Mouse (Mus musculus): ENCODE measurements at regions not wholly inside any gene's neighbourhood (a gene's known extent, or its start where the extent isn't known, plus 50 kb on each side); places are given as distances from the start of the nearest gene placed in this dataset.

DNA sequence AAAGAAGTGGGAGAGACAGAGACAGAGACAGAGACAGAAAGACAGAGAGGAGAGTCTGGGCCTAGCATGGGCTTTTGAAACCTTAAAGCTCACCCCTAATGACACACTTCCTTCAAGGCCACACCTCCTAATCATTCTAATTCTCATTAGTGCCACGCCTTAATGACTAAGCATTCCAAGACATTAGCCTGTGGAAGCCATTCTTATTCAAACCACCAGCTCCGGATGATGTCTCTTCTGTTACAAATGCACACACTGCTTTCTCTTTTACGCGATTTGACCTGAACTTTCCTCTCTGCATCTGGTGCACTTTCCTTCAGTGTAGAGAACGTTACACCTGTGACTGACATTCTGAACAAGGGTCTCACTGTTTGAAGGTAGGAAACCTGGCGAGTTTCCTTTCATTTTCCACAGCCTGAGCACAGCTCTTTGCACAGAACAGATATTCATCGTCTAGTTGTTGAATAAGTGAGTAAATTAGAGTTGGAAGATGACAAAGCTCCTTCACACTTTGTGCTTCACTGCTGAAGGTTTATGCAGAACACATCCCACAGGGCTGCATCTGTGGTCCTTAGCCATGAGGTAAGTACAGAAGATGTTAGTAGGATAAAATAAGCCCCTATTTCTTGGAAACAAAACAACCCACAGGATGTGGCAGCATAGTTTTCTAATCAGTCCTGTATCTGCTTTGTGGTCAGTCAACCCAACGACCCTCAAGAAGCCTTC, 116.8 kb downstream of the Faxc start:
- DNase-seq (ENCODE audit: low spot score), result no peak

- no peak for DNase-seq (ENCODE audit: low spot score)
Observed at GRCm38 (mm10) chr4:22066785-22067433, 135.8 kb downstream of the Faxc start.

- no peak for DNase-seq (ENCODE audit: low spot score)
Observed at GRCm38 (mm10) chr4:22067678-22068299, 136.7 kb downstream of the Faxc start.

GRCm38 (mm10) chr4:22088209-22088787, 157.2 kb downstream of the Faxc start:
- DNase-seq (ENCODE audit: low spot score), result no peak

- no peak for DNase-seq (ENCODE audit: low spot score)
Observed at GRCm38 (mm10) chr4:22089637-22090041, 158.5 kb downstream of the Faxc start.

DNA sequence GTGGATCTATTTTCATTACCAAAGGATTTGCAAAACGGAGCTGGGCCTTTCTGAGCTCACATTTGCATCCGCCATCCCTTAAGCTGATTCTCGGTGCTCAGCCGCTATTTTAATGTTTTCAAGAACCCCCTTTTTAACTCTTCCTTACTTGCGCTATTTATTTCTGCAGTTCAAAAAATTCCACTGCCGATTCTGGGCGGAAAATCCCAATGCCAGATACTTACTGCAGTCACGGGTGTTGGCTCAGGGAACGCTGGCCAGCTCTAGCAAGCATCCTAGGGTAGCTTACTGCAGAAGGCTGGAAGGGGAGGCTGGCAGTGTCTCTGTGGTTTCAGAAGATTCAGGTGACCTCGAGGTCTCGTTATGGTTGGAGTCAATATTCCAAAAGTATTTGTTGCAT, 159.4 kb downstream of the Faxc start:
- DNase-seq (ENCODE audit: low spot score), result no peak

- DNase-seq (ENCODE audit: low spot score), result no peak
Observed at GRCm38 (mm10) chr4:22092551-22092950, 161.4 kb downstream of the Faxc start.

DNA sequence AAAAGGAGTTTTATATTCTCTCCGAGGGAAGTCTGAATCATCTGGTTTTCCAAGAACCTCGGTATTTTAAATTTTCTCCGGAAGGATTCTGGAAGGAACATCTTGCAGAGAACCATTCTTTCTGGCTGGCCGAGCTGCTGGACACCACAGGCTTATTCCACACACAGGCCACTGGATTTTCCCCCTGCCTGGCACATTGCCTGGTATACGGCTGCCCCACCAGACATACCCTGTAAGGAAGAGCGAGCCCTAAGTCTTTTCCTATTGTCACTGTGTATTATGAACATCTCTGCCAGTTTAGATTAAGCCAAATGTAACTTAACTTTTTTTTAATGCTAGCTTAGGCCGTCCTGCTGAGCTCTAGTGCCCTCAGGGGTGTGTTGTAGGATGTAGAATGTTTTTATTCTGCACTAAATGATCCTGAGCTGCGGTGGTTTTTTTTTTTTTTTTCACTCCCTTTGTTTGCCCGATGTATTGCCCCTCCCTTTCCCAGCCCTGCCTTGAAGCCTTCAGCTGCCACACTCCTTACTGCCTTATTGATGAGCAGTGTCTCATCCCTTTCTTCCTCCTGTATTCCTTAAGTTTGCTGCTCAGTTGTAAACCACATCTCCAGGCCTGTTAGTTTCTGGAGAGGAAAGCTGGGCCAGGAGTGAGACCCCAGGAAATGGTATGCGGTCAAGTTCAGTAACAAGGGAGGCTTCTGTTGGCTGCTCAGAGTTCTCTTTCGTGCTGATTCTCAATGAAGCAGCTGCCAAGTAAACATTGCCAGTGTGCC, 164.3 kb downstream of the Faxc start:
- no peak for DNase-seq (ENCODE audit: low spot score)

DNA sequence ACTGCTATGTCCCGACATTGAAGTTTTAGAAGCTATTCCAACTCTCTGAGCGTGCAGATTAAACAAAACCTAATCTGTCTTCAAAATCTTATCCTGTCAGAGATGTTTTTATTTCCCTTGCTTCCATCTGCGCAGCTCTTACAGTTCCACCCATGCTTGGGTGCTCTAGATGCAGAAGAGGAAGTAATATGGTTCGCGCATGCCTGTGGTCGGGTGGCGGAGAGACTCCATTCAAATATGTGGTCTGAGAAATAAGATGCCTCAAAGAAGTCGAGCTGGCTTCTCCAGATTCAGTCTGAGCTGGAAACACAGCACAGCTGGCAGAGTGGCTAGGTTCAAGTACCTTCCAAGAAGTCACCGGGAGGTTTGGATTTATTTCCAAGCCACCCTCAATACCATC, 167.5 kb downstream of the Faxc start:
- no peak for DNase-seq (ENCODE audit: low spot score)

GRCm38 (mm10) chr4:22102478-22102877, 171.3 kb downstream of the Faxc start:
- no peak for DNase-seq (ENCODE audit: low spot score)

DNA sequence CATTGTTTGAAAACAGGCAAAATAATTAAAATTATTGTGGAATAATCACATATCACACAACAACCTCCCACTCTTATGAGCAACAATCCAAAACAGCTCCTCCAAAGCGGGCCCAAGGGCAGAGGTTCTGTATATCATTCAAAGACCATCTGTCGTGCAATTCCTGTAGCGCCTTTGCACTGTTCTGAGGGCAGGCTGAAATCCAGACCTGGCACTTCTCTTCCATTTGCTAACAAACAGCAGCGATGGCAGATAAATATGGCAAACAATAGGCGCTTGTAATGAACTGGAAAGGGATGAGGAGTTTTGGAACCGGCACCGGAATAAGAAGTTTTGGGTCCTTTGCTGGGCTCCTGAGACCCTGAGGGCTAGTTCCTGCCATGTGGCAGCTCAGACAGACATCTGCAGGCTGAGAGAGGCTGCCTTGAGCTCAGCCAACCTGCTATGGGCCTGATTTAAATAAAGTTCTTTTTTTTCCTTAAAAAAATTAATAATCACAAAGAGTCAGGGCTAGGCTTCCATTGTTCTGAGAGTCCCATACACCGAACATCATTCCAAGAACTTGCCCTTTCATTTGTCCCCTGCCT, 172.0 kb downstream of the Faxc start:
- no peak for DNase-seq (ENCODE audit: low spot score)

DNA sequence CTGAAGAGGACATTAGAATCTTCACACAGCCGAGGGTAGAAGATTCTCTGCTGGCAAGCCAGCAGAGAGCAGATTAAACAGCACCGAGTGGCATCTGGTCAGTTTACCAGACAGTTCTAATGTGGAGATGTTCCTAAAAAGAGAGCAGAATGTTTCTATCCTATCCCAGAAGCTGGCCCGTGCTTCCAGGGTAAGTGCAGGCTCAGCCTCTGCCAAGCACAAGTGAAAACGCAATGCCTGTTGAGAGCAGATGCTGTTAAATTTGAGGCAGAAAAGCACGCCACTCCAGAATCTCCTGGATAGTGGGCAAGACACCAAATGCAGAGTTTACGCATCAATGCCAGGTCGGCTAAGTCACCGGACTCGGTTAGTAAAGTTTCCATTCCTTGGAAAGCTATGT, 175.8 kb downstream of the Faxc start:
- no peak for DNase-seq (ENCODE audit: low spot score)

DNA sequence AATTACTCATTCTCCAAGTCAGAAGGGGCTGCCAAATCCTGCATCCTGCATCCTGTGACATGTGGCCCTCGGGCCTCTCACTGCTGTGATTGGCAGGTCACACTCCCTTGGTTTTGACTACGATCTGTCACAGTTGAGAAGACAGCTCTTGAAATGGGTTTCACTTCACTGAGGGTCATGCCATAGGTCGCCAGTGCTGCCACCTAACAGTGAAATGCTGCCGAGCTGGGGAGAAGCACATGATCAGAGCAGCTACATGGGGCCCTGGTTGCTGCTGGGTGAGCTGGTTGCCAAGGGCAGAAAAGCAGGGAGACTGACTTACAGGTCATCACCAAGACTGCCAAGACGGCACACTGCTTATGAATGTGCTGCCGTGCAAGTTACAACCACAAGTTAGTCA, 178.3 kb downstream of the Faxc start:
- no peak for DNase-seq (ENCODE audit: low spot score)

- no peak for DNase-seq (ENCODE audit: low spot score)
Observed at GRCm38 (mm10) chr4:22110400-22110799, 179.3 kb downstream of the Faxc start.

DNA sequence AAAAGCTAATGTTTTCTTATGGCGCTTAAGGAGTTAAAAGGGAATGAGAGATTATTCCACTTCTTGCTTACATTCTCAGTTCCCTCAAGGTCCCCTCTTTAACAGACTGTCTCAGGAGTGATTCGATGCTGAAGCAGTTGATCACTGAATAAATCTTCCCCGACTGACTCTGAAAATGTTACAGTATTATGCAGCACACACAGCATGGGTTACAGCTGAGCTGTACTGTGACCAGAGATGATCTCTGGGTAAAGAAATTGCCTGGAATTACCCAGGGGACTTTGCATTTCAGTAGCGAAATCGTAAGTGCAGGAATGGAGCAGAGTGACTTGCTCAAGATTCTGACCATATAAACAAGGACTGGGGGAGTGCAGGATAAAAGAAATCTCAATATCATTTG, 181.1 kb downstream of the Faxc start:
- DNase-seq (ENCODE audit: low spot score), result no peak

- no peak for DNase-seq (ENCODE audit: low spot score)
Observed at GRCm38 (mm10) chr4:22114451-22114850, 183.3 kb downstream of the Faxc start.

- DNase-seq (ENCODE audit: low spot score), result no peak
Observed at GRCm38 (mm10) chr4:22119877-22120276, 188.7 kb downstream of the Faxc start.

DNA sequence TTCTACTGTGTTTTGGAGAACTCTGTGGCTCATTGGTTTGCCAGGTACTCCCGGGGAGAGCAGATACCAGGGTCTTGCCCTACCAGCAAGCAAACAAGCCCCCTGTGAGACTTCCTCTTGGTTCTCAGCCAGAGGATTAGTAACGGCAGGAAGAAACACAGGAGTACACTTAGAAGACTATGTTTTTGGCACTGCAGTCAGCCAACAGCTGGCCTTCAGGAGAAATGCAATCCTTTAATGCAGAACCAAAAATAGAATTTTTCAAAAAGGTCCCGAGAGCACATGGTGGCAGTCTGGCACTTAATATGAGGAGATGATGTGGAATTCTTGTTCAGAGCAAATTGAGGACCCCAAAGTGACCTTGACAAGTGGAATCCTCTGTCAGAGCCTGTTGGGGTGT, 189.8 kb downstream of the Faxc start:
- no peak for DNase-seq (ENCODE audit: low spot score)

GRCm38 (mm10) chr4:22121397-22121796, 190.3 kb downstream of the Faxc start:
- DNase-seq (ENCODE audit: low spot score), result no peak

- DNase-seq (ENCODE audit: low spot score), result no peak
Observed at GRCm38 (mm10) chr4:22124836-22125235, 193.7 kb downstream of the Faxc start.

DNA sequence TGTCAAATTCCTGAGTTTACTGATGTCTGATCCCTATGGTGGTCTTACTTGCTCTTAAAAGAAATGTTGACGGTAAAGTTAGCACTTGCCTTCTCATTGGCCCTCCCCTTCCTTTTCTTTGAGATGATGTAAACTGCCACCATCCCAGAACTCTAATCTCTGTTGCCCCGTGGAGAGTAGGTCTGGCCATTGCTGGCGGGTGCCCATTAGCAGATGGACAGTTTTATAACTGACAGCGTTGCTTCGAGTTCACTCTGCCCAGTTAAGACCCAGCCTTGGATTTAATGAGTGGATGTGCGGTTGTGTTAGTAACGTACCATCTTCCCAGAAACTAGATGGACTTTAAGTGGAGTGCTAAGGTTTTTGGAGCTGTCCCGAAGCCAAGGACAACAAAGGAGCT, 199.4 kb downstream of the Faxc start:
- DNase-seq (ENCODE audit: low spot score), result no peak
